Mouse (Mus musculus): Measurements from ENCODE around the gene Cuta.
"Not testable (repeated sequence)": the region's sequence is repeated elsewhere in the genome, so short reads cannot be mapped to it uniquely, and the experiment has no call there.

Cuta gene

DNA sequence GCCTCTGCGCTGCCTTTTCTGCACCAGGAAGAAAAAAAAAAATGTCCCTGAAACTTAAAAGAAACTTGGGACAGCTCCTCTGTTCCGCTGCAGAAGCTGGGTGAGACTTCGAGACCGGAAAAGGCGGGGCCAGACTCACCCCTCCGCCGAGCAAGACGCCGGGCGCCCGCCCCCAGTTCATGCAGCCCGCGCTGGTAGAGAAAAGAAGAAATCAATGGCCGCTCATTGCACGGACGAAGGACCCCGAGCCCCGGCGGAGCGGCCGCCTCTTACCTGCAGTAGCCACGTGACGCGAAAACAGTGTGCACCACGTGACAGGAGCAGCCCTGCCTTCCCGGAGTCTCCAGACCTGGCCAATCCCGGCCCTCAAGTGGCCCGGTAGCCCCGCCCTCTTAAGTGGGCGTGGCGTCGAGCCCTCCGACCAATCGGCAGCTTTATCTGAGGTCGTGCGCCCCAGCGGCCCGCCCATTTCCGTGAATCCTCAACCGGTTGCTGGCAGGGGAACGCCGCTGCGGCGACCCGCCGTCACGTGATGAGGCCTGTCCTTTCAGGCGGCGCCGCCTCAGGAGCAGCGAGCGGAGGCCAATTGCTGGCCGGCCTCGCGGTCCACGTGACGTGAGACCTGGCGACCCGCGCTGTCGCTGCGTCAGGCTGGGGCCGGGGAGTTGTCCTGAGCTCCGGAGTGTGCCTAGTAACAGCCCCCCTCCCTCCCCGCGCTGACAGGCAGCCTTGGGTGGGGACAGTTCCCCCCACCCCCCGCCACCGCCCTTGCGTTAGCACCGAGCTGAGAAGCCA, at the start of gene Cuta:
Cuta (minus strand) TSS at position 392 of the 795 bp plus-strand sequence.
- peak; percentile 100 for DNase-seq (ENCODE audit: low spot score)

DNA sequence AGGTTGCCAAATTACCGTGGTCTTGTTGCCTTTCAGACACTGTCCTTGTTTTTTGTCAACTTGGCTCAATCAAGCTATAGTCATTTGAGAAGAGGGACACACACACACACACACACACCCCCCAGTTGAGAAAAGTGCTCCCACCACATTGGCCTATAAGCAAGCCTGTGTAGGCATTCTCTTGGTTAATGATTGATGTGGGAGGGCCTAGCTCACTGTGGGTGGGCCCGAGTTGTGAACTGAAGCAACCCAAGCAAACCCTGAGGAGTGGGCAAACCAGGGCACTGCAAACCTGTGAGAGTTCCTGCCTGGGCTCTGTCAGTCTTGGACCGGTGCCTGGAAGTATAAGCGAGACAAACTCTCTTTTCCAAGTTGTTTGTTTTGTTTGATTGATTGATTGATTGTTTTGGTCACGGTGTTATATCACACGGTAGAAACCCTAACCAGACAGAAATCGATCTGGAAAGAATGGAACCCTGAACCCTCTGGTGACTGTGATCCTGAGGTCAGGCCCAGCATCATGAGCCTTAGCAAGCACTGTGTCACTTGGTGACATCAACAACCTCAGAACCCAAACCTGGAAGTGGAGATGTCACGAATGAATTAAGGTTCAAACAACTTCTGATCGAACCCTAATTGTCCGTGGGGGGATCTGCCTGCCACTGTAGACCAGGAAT, 46.3 kb upstream of the Cuta start:
- DNase-seq (ENCODE audit: low spot score), result no peak

- DNase-seq (ENCODE audit: low spot score), result no peak
Observed at GRCm38 (mm10) chr17:26983382-26983781, 44.0 kb upstream of the Cuta start.

- DNase-seq (ENCODE audit: low spot score), result no peak
Observed at GRCm38 (mm10) chr17:26981050-26981449, 41.7 kb upstream of the Cuta start.

GRCm38 (mm10) chr17:26979426-26979825, 40.1 kb upstream of the Cuta start:
- no peak for DNase-seq (ENCODE audit: low spot score)

DNA sequence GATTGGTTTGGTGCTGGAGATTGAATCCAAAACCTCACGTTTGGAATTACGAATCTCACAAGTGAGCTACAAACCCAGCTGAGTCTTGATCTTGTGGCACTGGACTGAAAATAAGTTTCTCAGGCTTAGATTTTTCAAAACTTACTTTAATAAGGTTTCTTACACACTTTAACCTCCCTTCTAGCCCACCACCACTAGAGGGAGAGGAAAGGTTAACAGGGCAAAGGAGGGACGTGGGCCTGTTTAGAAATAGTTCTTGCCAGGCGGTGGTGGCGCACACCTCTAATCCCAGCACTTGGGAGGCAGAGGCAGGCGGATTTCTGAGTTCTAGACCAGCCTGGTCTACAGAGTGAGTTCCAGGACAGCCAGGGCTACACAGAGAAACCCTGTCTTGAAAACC, 38.0 kb upstream of the Cuta start:
- DNase-seq (ENCODE audit: low spot score), result not testable (repeated sequence)

GRCm38 (mm10) chr17:26975415-26975814, 36.0 kb upstream of the Cuta start:
- DNase-seq (ENCODE audit: low spot score), result no peak

- DNase-seq (ENCODE audit: low spot score), result no peak
Observed at GRCm38 (mm10) chr17:26974547-26974946, 35.2 kb upstream of the Cuta start.

DNA sequence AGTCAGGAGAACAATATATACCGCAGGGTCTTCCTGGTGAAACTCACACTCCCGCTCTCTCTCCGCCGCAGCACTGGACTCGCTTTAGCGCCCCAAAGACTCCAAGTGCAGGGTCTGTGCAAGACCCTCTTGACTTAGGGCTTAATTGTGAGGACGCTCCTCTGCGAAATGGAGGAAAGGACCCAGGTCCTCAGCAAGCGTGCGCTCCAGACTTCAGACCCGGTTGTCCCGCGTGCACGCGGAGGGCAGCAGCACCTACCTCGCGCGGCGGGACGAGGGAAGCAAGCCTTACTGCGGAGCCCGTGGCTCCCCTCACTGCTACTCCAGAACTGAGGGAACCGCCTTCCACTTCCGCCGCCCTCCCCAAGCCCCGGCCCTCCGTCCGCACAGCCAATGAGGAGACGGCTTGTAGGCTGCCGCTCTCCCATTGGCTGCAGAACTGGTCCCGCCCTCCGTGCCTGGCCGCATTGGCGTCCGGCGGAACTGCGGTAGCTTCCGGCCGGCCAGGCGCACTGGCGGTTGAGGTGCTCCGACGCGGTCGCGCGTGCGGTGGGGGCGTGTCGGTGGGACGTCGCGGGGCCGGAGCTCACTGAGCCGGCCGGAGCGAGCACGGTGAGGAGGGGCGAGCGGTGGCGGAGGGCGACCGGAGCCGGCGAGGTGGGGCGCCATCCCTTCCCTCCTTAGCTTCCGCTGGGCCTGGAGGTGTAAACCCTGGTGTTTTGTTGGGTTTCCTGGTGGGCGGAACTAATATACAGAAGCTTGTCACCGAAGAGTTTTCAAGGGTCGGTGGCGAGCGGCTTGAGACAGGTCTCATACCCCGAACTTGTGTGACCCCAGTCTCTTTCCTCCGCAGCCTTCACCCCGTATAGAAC, 33.6 kb upstream of the Cuta start, which contains the start of gene Zbtb9:
Zbtb9 (plus strand) TSS at position 465 of the 872 bp plus-strand sequence.
- DNase-seq (ENCODE audit: low spot score), result peak; percentile 94

DNA sequence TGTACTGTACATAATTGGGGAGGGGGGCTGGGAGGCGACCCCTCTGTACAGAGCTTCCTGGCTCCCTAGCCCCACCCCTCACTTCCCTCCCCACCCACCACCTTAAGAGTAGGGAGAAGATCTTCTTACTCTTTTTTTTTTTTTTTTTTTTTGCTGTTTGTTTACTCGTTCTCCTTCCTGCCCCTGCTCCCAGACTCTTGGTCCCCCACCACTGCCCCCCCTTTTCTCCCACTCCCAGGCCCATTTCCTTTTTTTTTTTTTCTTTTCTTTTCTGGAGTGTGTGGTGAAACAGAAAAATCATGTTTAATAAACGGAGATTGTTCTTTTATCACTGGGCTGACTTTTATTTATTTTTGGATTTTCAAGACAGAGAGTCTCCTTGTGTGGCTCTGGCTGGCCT, 32.7 kb upstream of the Cuta start:
- DNase-seq (ENCODE audit: low spot score), result no peak

DNA sequence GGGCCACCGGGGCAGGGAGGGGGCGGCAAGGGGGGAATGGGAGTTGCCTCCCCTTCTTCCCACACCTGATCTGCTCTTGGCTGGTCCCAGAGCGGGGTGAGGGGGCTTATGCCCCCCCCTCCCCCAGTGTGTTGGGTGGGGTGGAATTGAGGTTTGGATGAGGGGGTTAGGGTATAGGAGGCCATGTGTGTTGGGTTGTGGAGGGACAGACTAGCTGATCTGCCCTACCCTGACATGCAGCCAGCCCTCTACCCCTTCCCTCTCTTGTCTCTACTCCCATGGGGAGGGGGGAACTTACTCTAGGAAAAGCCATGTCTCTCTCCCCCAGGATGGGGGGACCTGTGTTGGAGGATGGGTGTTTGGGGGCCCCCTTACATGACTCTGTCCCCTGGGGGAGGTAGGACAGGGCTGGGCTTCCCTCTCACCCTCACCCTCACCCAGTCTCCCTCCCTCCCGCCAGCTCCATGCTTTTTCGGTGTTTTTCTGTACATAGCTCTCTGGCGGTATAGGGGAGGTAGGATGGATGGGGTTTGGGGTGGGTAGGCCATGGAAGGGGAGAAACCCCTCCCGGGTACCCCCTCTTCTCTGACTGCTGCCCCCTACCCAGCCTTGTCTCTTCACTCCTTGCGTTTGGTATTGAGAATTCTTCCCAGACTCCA, 32.0 kb upstream of the Cuta start:
- no peak for DNase-seq (ENCODE audit: low spot score)

- no peak for DNase-seq (ENCODE audit: low spot score)
Observed at GRCm38 (mm10) chr17:26970221-26970620, 30.9 kb upstream of the Cuta start.

GRCm38 (mm10) chr17:26969257-26969656, 29.9 kb upstream of the Cuta start:
- no peak for DNase-seq (ENCODE audit: low spot score)

GRCm38 (mm10) chr17:26968200-26968611, 28.8 kb upstream of the Cuta start:
- DNase-seq (ENCODE audit: low spot score), result no peak

- no peak for DNase-seq (ENCODE audit: low spot score)
Observed at GRCm38 (mm10) chr17:26967477-26967876, 28.1 kb upstream of the Cuta start.

DNA sequence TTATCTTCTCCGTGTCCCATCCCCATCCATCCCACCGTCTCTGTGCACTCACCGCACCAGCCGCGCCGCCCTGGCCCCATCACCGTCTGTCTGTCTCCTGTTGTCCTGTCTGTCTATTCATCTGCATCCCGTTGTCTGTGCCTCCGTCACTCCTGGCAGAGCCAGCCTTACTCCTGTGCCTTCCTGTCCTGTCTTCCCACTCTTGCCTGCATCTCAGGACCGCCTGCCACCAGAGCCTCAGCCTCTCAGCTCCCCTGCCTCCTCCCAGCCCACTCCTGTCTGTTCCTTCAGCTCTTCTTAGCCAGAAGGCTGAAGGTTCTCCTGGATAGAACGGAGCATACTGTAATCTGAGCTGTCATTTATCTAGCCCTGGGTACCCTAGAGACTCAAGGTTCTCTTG, 27.6 kb upstream of the Cuta start:
- DNase-seq (ENCODE audit: low spot score), result no peak

DNA sequence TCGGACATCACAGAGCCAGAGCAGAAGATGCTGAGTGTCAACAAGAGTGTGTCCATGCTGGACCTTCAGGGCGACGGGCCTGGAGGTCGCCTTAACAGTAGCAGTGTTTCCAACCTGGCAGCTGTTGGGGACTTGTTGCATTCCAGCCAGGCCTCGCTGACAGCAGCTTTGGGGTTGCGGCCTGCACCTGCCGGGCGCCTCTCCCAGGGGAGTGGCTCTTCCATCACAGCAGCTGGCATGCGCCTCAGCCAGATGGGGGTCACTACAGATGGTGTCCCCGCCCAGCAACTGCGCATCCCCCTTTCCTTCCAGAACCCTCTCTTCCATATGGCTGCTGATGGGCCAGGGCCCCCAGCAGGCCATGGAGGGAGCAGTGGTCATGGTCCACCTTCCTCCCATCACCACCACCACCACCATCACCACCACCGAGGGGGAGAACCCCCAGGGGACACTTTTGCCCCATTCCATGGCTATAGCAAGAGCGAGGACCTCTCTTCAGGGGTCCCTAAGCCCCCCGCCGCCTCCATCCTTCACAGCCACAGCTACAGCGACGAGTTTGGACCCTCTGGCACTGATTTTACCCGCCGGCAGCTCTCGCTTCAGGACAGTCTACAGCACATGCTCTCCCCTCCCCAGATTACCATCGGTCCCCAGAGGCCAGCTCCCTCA, 22.3 kb upstream of the Cuta start:
- no peak for DNase-seq (ENCODE audit: low spot score)

- DNase-seq (ENCODE audit: low spot score), result no peak
Observed at GRCm38 (mm10) chr17:26959815-26960214, 20.4 kb upstream of the Cuta start.

DNA sequence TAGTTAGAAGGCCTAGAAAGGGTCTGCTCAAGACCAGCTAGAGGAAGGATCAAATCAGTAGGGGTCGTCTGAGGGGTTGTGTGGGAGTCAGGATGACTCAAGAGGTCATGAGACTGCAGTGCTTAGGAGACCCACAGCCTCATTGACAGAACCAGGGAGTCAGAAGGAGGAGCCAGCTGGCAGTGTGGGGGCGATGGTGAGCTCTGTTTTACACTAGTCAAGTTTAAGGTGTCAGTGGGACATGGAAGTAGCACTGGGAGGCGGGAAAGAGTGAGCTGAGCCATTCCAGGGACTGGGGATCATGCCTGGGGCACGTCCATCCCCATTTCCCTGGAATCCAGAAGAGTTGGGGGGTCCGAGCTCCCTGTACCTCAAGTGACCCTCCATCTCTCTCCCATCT, 19.5 kb upstream of the Cuta start:
- no peak for DNase-seq (ENCODE audit: low spot score)

DNA sequence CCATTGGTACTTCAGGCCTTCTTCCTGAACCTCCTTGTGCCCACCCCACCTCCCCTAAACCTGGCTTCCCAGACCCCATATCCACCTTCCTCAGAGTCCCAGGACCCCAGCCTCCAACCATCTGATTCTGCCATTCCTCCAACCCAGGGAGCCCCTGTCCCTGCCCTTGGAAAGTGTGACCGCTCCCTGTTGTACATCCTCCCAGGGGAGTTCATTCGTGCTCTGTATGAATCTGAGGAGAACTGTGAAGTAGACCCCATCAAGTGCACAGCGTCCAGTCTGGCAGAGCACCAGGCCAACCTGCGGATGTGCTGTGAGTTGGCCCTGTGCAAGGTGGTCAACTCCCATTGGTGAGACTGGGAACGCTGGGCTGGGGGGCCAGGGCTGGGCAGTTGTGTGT, 18.5 kb upstream of the Cuta start:
- no peak for DNase-seq (ENCODE audit: low spot score)

DNA sequence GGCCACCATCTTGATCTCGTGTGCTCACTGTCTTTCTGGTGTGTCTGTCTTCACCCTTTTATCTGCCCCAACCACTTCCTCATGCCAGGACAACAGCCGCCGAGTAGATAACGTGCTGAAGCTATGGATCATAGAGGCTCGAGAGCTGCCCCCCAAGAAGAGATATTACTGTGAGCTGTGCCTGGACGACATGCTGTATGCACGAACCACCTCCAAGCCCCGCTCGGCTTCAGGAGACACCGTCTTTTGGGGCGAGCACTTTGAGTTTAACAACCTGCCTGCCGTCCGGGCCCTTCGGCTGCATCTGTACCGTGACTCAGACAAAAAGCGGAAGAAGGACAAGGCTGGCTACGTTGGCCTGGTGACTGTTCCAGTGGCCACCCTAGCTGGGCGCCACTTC, 17.5 kb upstream of the Cuta start:
- DNase-seq (ENCODE audit: low spot score), result no peak
